Mouse (Mus musculus) testis, postnatal 14 days (tissue): Measurements from ENCODE around the gene Socs3.

Experiments used
- DNase-seq: peaks from one replicate; pipeline ENCODE4 v3.0.0; 2021; ENCODE audit warnings: low spot score

The Socs3 gene

GRCm38 (mm10) chr11:117995255-117995654 is 25.4 kb upstream of the Socs3 start:
- no peak for DNase-seq

- no peak for DNase-seq
Measured at GRCm38 (mm10) chr11:117994250-117995057, 24.6 kb upstream of the Socs3 start.

GRCm38 (mm10) chr11:117993190-117994175 is 23.6 kb upstream of the Socs3 start:
- DNase-seq, result no peak

GRCm38 (mm10) chr11:117991502-117992470 is 21.9 kb upstream of the Socs3 start:
- DNase-seq, result no peak

- DNase-seq, result no peak
Measured at GRCm38 (mm10) chr11:117989926-117990325, 20.1 kb upstream of the Socs3 start.

GRCm38 (mm10) chr11:117989241-117989640 is 19.4 kb upstream of the Socs3 start:
- no peak for DNase-seq

GRCm38 (mm10) chr11:117987968-117988367 is 18.1 kb upstream of the Socs3 start:
- DNase-seq, result no peak

GRCm38 (mm10) chr11:117987032-117987451 is 17.2 kb upstream of the Socs3 start:
- no peak for DNase-seq

GRCm38 (mm10) chr11:117986126-117987031 is 16.5 kb upstream of the Socs3 start, which contains the start of gene Pgs1:
Gene Pgs1 (plus strand): TSS chr11:117986292.
- DNase-seq, result peak; percentile 89

GRCm38 (mm10) chr11:117983770-117984169 is 13.9 kb upstream of the Socs3 start:
- no peak for DNase-seq

- DNase-seq, result no peak
Measured at GRCm38 (mm10) chr11:117982426-117982825, 12.6 kb upstream of the Socs3 start.

GRCm38 (mm10) chr11:117979388-117979787 is 9.5 kb upstream of the Socs3 start:
- no peak for DNase-seq

- no peak for DNase-seq
Measured at GRCm38 (mm10) chr11:117977694-117978360, 8.0 kb upstream of the Socs3 start.

GRCm38 (mm10) chr11:117976081-117976582 is 6.3 kb upstream of the Socs3 start:
- DNase-seq, result no peak

- no peak for DNase-seq
Measured at GRCm38 (mm10) chr11:117975211-117975967, 5.5 kb upstream of the Socs3 start.

- DNase-seq, result no peak
Measured at GRCm38 (mm10) chr11:117974327-117975125, 4.7 kb upstream of the Socs3 start.

GRCm38 (mm10) chr11:117973569-117973968 is 3.7 kb upstream of the Socs3 start:
- no peak for DNase-seq
